Mouse (Mus musculus): ENCODE results near the gene Slc22a1. TPM values are rescaled to one million over a fixed set of nuclear protein-coding genes. Genes with fewer than 3 reads are reported as not detected.

Slc22a1 gene
- polyA plus RNA-seq, 1 experiment, result 46.4 TPM

DNA sequence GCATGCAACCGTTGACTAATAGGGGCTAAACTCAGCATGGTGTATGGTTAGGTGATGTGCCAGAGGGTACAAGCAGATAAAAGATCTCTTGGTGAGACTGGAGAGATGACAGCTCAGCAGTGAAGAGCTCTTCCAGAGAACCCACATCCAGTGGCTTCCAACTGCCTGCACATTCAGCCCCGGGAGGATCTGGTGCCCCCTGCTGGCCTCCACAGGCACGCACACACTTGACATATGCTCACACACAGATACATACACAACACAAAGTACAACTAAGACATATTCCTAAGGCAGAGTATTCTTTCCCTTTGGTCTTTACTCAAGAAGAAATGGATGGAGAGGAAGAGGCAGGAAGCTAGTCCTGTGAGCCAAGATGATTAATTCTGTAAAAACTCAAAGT lies 36.0 kb downstream of the Slc22a1 start:
- Histone ChIP-seq H3K36me3 (ENCODE audit: control insufficient read depth, insufficient read depth, low read length) (no peaks in the 10 kb centered on the region), H3K27me3 (ENCODE audit: control insufficient read depth, insufficient read depth, low read length) (no peaks in the 10 kb centered on the region), H3K4me1 (ENCODE audit: control insufficient read depth, insufficient read depth, insufficient read length, low read length) (no peaks in the 10 kb centered on the region), H3K27ac (ENCODE audit: insufficient read depth, low read depth, low read length) (no peak overlapping the region), H3K4me3 (ENCODE audit: low read depth, low read length) (no peak overlapping the region)
- WGBS, result 94% methylated on average over 3 of the region's 3 CpGs
- TF ChIP-seq CTCF (IDR thresholded peaks at IDR 0.05; ENCODE audit: extremely low read depth, insufficient read length, insufficient replicate concordance, low read depth, low read length) (no peak), POLR2A (IDR thresholded peaks at IDR 0.05; ENCODE audit: low read depth, low read length) (no peak)

DNA sequence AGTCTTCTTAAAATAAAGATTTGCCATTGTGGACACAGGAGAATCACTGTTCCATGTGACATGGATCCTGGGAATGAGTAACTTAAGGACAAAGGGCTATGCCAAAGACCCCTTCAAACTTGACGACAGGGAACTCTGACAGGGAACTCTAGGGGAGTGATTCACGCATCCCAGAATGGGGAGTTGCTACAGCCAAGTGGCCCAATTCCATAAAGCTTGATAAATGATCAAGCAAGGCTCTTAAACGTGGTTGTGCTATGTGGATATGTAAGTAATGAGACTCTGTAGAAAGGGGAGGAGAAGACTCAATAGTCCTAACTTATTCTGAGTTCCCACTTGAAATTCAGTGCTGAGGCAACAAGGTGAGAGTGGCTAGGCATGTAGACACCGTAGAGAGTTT lies 40.8 kb downstream of the Slc22a1 start:
- Histone ChIP-seq H3K36me3 (ENCODE audit: control insufficient read depth, insufficient read depth, low read length) (no peaks in the 10 kb centered on the region), H3K27ac (ENCODE audit: insufficient read depth, low read depth, low read length) (no peak overlapping the region), H3K4me1 (ENCODE audit: control insufficient read depth, insufficient read depth, insufficient read length, low read length) (no peaks in the 10 kb centered on the region; the same call in 1 of the 2 replicates), H3K27me3 (ENCODE audit: control insufficient read depth, insufficient read depth, low read length) (no peaks in the 10 kb centered on the region), H3K4me3 (ENCODE audit: low read depth, low read length) (no peak overlapping the region)
- 39% methylated on average over 4 of the region's 4 CpGs for WGBS
- TF ChIP-seq CTCF (IDR thresholded peaks at IDR 0.05; ENCODE audit: extremely low read depth, insufficient read length, insufficient replicate concordance, low read depth, low read length) (no peak), POLR2A (IDR thresholded peaks at IDR 0.05; ENCODE audit: low read depth, low read length) (no peak)

DNA sequence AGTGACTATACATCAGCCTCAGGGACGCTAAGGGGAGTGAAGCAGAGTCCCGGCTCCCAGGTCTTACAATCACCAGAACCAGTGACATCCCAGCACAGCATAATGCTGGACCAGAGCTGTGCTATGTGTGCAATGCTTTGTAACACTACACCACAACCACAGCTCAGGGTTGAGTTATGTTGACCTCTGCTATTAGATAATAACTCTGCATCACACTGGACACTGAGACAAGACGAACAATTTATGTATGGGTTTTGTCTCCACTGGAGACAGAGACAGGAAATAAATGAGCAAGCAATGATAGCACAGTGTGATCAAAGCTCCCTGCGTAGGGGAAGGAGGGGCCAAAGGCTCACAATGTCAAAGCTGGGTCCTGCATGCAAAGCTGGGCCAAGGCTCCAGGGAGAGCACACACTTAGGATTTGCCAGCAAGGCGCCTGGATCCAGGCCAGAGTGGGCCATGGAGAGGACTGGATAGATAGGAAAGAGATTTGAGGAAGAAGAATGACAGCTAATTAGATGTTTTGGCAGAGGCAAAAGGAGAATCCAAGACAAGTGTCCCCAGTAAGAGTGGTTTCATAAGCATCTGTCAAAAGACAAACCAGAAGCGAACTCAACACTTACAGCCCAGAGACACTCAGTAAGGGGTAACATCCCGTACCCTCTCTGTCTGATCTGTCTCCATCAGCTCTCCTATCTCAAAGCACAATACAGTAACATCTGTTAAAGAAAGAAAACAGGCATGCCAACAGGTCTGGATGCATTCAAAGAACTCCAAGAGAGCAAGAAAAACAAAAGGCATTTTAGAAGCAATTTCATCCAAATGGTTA lies 43.6 kb downstream of the Slc22a1 start:
- Histone ChIP-seq H3K36me3 (ENCODE audit: control insufficient read depth, insufficient read depth, low read length) (no peaks in the 10 kb centered on the region), H3K4me3 (ENCODE audit: low read depth, low read length) (no peak overlapping the region), H3K27me3 (ENCODE audit: control insufficient read depth, insufficient read depth, low read length) (no peaks in the 10 kb centered on the region), H3K4me1 (ENCODE audit: control insufficient read depth, insufficient read depth, insufficient read length, low read length) (no peaks in the 10 kb centered on the region; the same call in 1 of the 2 replicates), H3K27ac (ENCODE audit: insufficient read depth, low read depth, low read length) (no peak overlapping the region)
- 60% methylated on average over 7 of the region's 7 CpGs for WGBS
- no peak for TF ChIP-seq POLR2A (IDR thresholded peaks at IDR 0.05; ENCODE audit: low read depth, low read length)
- no peak for TF ChIP-seq CTCF (IDR thresholded peaks at IDR 0.05; ENCODE audit: extremely low read depth, insufficient read length, insufficient replicate concordance, low read depth, low read length)

DNA sequence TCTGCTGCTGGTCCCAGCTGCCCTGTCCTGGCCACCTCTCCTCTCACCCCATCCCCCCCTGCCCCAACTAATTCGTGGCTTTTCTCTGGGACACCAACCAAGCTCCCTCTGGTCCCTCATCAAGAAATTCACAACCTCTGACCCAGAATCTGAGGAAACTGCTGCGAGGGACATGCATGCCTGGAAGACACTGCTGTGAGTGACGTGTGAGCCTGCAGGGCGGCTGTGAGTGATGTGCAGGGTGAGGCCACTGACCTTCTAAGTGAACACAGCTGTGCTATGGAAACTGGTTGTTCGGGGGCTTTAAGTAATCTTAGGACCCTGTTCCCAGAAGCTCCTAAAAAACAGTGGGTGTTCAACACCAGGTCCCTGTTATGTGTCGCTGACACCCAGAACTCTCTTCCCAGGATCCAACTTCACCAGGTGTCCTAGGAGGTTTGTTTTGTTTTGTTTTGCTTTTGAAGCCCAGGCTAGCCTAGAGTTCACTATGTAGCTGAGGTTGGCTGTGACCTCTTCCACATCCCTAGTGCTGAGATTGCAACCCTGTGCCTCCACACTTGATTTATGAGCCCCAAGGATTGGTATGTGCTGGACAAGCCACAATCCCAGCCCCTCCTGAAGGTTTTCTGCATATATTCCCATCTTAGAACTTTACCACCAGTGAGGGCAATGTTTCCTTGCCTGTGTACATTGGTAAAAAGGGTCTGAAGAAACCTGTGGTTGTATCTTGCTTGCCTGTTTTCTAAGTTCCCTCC lies 44.5 kb downstream of the Slc22a1 start:
- Histone ChIP-seq H3K4me1 (ENCODE audit: control insufficient read depth, insufficient read depth, insufficient read length, low read length) (no peaks in the 10 kb centered on the region; the same call in 1 of the 2 replicates), H3K27ac (ENCODE audit: insufficient read depth, low read depth, low read length) (no peak overlapping the region), H3K4me3 (ENCODE audit: low read depth, low read length) (no peak overlapping the region), H3K36me3 (ENCODE audit: control insufficient read depth, insufficient read depth, low read length) (no peaks in the 10 kb centered on the region), H3K27me3 (ENCODE audit: control insufficient read depth, insufficient read depth, low read length) (no peaks in the 10 kb centered on the region)
- TF ChIP-seq POLR2A (IDR thresholded peaks at IDR 0.05; ENCODE audit: low read depth, low read length), result no peak
- TF ChIP-seq CTCF (IDR thresholded peaks at IDR 0.05; ENCODE audit: extremely low read depth, insufficient read length, insufficient replicate concordance, low read depth, low read length), result no peak
- WGBS, result 68% methylated on average over 6 of the region's 6 CpGs

DNA sequence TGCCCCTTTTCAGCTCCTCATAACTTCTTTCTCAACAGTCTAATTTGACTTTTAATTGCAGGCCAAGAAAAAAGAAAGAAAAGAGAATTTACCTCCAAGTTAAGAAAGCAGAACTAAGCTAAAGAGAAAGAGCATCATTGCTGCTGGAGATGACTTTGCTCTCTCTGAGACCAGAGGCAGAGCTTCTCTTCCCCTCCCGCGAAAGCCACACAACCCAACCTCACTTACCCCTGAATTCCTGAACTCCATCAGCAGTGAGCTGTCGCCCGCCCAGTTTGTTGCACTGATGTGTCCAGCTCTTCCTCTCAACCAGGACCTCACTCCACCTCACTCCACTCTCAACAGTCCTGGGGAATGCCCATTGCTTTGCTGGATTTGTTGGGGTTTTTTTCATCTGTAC lies 47.6 kb downstream of the Slc22a1 start:
- Histone ChIP-seq H3K4me1 (ENCODE audit: control insufficient read depth, insufficient read depth, insufficient read length, low read length) (no peaks in the 10 kb centered on the region; the same call in 1 of the 2 replicates), H3K27me3 (ENCODE audit: control insufficient read depth, insufficient read depth, low read length) (no peaks in the 10 kb centered on the region), H3K36me3 (ENCODE audit: control insufficient read depth, insufficient read depth, low read length) (no peaks in the 10 kb centered on the region), H3K27ac (ENCODE audit: insufficient read depth, low read depth, low read length) (no peak overlapping the region), H3K4me3 (ENCODE audit: low read depth, low read length) (no peak overlapping the region)
- no peak for TF ChIP-seq POLR2A (IDR thresholded peaks at IDR 0.05; ENCODE audit: low read depth, low read length)
- 77% methylated on average over 4 of the region's 4 CpGs for WGBS

DNA sequence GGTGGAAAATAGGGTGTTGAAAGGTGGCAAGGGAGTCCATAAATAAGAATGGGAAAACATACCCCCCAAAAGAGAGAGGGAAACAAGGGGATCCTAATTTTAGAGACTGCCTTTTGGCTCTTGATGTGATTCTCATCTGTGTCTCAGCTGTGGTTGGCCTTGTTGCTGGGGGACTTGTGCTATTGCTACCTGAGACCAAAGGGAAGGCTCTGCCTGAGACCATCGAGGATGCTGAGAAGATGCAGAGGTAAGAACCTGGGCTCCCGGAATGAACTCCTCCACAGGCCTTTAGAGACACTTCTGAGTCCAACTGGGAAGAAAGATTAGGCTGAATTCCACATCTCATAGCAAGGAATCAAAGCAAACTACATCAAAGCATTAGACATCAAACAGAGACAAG lies 56.0 kb downstream of the Slc22a1 start:
- no peak overlapping the region for H3K4me3 ChIP-seq (ENCODE audit: low read depth, low read length)
- no peaks in the 10 kb centered on the region for H3K4me1 ChIP-seq (ENCODE audit: control insufficient read depth, insufficient read depth, insufficient read length, low read length)
- 85% methylated on average over 2 of the region's 2 CpGs for WGBS
- no peaks in the 10 kb centered on the region for H3K27me3 ChIP-seq (ENCODE audit: control insufficient read depth, insufficient read depth, low read length)
- H3K36me3 ChIP-seq (ENCODE audit: control insufficient read depth, insufficient read depth, low read length), result no peaks in the 10 kb centered on the region
- no peak overlapping the region for H3K27ac ChIP-seq (ENCODE audit: insufficient read depth, low read depth, low read length)
- TF ChIP-seq POLR2A (IDR thresholded peaks at IDR 0.05; ENCODE audit: low read depth, low read length) (no peak), CTCF (IDR thresholded peaks at IDR 0.05; ENCODE audit: extremely low read depth, insufficient read length, insufficient replicate concordance, low read depth, low read length) (no peak)

DNA sequence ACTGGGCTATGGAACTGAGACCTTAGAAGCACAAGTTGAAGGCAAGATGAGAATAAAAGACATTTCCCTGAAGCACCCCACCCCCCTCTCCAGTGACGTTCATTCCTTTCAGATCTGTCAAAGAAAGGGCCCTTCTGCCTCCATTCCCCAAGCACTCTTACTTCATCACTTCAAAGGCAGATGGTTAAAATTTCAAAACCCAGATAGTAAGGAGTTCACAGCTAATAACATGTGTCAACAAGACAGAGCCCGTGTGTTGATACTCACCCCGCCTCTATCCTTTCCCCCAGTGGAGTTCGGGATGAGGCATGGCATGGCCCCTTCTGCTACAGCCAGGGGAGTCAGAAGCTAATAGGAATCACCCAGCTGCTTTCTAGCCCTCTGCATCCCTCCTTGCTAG lies 60.2 kb downstream of the Slc22a1 start:
- Histone ChIP-seq H3K4me3 (ENCODE audit: low read depth, low read length) (no peak overlapping the region), H3K4me1 (ENCODE audit: control insufficient read depth, insufficient read depth, insufficient read length, low read length) (no peaks in the 10 kb centered on the region), H3K27ac (ENCODE audit: insufficient read depth, low read depth, low read length) (no peak overlapping the region), H3K36me3 (ENCODE audit: control insufficient read depth, insufficient read depth, low read length) (no peaks in the 10 kb centered on the region), H3K27me3 (ENCODE audit: control insufficient read depth, insufficient read depth, low read length) (no peaks in the 10 kb centered on the region)
- TF ChIP-seq POLR2A (IDR thresholded peaks at IDR 0.05; ENCODE audit: low read depth, low read length), result no peak
- 63% methylated on average over 4 of the region's 4 CpGs for WGBS

Data from small intestine, adult 2 months (tissue).